Mouse (Mus musculus) frontal cortex, adult 2 months (tissue): ENCODE data around the gene Igf2r. TPM values are rescaled to one million over a fixed set of nuclear protein-coding genes. Genes with fewer than 3 reads are reported as not detected.

ENCODE experiments used
- DNase-seq, 2 experiments: peaks; one replicate each; pipeline ENCODE4 v3.0.0; 2022; ENCODE audit warnings: low spot score in 1 of 2; ENCODE audit errors: extremely low spot score in 1 of 2
- polyA plus RNA-seq: library from polyadenylated mRNA; depleted of rRNA; stranded (reverse); fragments of >200 nt; gene quantifications from 2 replicates; pipeline ENCODE4 v1.2.3, GENCODE M21; 2012

The Igf2r gene
- polyA plus RNA-seq, 1 experiment = 14.8 TPM

DNA sequence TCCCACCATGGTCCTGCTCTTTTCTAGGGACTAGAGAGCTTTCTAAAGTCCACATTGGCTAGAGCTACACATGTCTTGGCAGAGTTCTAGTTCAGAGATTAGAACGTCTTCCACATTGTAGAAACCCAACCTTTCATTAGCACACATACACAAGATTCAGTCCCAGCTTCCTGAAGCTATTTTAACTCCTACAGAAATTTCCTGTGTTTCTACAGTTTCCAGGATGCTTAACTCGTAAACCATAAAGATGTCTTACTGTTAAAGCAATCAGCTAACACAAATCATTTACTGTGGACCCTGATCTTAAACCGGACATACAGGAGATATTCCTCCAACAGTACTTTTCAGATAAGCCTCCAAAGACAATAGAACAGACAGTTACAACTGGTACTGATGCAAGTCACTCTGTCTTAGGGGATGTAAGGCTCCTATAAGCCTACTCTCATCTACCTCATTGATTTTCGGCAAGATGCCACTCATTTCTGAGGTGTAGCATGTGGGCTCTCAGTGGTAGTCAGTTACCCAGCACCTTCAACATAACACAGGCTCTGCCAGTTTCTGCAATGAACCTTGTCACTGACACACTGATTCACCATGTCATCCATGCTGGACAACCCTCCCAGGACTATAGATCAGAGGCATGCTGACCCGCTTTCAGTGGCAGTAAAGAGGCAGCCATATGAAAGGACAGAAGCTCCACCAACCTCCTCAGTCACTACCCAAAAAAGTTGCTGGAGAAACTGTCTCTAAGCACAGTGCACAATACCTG is 48.2 kb downstream of the Igf2r start:
- DNase-seq = no peak

DNA sequence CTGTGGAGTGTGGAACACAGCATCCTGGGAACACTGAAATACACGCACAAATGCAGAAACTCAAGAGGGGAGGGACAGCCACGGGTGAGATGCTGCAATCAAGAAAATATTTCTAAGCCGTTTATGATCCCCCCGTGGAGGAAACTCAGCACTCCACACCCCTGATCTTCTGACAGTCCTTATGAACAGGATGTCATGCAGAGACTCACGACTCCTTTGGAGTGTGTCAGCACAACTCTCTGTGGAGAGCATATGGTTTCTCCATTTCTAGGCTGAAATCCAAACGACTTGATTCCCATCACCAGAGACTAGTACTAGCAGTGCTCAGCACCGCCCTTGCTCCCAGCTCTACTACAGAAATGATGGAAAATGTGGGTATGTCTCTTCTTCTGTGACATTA is 51.2 kb downstream of the Igf2r start:
- DNase-seq = peak in 1 of 2 experiments; percentile 40

DNA sequence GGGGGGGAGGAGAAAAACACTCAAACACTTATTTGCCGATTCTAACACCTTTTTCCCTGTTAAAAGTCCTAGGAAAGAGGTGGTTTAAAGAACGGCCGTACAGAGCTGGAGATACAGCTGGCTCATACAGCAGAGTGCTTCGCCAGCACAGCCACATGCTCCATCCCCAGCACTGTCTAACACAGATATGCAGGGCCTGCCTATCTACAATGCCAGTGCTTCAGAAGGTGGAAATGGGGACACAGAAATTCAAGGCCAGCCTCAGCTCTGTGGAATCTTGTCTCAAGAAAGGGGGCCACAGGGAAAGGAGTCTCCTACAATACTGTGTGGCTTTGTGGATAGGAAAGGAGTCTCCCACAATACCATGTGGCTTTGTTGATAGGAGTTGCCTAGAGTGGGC is 52.0 kb downstream of the Igf2r start:
- no peak for DNase-seq

DNA sequence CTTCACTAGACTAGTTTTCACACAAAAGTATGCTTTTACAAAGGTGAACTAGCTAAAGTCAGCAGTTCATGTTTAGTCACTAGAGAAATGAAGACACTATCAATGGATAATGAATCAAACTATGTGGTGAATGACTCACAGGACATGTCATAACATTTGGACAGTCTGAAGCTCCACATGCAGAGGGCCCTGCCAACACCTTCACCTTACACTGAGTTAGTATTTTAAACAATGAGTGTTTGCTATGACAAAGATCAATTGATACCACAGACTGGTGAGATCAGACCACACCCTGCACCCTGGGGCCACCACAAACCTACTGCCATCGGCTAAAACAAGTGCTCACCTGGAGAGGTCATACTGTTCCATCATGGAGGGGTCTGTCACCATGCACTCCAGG is 54.4 kb downstream of the Igf2r start:
- no peak for DNase-seq

DNA sequence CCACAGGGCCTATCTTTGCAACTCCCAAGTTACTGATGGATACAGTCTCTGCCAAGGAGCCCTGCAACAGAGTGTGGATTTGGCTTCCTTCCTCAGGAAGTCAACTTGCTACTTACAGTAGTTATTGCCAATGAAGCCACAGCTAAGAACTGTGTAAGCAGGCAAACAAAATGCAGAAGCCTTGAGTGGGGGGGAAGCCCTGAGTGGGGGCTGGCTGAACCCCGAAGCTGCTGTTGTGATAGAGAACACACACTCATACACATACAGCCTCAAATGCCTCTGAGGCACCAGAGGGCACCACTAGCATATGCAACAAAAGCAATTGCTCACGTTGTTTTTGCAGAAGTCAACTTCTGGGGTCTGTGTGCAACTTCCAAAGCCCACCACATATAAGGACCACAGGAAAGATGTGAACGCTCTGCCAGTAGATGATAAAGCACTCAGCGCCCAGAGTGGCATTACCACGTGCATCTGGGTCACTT is 55.3 kb downstream of the Igf2r start:
- no peak for DNase-seq

DNA sequence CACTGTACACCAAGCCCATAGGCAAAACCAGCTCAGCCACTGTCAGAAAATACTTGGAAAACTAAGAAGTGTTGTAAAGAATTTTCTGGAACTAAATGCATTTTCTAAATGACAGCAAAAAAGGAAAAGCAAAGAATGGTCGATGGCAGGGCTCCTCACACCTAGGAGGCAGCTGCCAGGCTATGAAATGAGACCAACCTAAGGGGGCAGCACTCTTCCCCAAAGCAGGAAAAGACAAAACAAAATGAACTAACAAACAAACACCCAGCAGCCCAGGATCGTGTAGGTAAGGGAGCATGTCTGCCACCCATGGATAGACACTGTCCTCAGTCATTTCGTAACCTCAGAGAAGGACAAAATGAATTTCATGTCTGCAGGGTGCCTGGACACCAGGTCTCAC is 56.5 kb downstream of the Igf2r start:
- no peak for DNase-seq

DNA sequence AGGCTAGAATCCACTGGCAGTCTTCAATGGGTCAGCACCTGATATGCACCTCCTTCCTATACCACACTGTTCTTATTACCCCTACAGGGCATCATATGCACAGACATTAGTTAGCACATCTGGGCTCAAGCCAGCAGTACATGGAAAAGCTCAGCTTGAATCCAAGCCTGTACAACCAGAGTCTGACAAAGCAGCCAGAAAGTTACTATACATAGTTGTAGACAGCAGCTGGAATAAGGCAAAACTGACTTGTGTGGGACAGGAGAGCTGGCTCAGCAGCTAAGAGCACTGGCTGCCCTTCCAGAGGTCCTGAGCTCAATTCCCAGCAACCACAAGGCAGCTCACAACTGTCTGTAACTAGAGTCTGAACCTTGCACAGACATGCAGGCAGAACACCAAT is 57.3 kb downstream of the Igf2r start:
- no peak for DNase-seq

DNA sequence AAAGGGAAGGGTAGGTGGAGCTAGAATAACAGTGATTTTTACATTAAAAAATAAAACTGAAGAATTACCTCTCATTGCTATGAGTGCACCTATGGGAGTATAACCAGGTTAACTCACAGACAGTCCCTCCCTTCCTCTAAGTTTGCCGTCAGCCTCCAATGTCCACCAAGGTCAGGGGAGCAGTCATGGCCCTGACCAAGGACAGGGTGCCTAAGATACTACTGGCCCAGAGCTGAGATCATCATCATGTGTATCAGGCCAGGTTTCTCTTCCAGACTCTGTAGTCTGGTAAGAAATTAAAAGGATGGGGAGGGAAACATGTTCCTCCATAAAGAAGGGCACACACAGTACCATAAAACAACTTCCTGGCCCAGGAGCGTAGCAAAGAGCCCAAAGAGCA is 58.5 kb downstream of the Igf2r start:
- DNase-seq = no peak

DNA sequence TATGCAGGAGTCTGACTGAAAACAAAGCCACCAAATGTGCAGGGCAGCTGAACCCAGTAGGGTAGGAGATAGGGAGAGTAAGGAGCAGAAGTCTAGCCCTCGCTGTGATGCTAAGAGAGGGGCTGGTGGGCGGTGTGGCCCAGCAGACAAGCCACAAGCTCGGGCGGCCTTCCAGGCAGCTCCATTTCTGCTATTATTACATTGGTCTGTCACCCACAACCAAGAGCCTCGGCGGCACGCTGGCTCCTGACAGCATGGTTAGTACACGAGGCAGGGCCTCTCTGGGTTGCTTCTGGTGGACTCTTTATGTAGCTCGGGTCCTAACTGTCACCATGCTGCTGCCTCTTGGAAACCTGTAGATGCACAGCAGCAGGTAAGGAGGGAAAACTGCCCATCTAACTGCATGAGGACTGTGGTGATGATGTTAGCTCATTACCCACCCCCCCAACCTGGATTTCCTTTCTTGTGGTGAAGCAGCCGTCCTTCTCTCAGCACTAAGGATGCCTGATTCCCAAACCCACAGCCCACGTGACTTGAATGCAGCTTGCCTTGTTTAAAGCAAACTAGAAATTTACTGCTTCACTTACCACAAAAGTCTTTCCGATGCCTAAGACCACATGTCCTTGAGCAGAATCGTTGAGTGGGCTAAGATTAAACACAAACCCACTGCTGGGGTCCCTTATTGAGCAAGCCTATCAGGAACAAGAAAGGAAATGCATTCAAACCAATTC is 59.2 kb downstream of the Igf2r start:
- peak; percentile 41 to 54 for DNase-seq

DNA sequence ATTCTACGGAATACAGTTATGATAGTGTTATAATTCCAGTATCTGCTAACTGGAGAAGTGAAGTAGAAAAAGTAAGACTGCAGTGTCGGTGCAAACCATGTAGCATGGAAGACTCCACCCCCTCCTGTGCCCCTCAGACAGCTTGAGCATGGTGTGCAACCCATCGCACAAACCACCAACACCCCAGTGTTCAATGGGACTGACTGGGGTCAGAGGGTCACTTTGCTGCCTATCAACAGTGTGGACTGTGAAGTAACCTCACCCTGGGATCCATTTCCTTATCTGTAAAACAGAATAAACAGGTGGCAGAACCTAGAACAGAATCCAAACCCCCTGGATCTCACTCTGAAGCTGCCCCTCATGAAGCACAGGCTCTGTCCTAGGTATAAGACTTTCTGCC is 61.1 kb downstream of the Igf2r start:
- DNase-seq = no peak

DNA sequence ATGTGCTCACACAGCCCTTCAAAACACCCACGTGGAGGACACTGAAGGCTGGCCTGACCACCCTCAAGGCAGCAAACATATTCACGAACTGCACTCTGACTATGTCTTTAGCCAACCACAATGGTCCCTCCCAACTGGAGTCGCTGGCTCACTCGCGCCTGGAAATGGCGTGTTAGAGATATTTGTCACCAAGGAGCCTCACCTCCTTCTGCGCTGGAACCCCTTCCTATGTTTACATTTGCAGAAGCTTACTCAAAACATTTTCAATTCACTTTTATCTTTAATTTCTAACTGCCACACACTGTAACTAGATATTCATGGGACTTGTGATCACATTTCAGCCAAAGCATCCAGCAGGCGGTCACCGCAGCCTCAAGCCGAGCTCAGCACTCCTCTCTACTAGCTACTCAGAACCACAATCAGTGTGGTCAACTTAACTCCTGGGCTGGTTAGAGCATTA is 62.8 kb downstream of the Igf2r start:
- DNase-seq = no peak

DNA sequence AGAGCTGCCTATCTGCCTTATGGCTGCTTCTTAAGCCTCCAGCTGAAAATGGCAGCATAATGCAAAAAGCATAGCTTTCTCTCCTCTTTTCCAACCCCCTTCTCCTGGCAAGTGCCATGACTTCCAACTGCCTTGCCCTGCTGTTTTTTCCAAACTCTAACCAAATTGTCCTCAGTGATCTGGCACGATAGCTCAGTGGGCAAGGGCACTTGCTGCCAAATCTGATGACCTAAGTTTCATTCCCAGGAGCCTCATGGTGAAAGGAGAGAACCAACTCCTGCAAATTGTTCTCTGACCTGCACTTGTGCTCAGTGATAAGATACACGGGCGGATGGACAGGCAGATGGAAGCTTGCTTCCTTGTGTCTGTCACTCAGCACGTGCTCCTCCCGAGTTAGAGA is 66.6 kb downstream of the Igf2r start:
- no peak for DNase-seq

DNA sequence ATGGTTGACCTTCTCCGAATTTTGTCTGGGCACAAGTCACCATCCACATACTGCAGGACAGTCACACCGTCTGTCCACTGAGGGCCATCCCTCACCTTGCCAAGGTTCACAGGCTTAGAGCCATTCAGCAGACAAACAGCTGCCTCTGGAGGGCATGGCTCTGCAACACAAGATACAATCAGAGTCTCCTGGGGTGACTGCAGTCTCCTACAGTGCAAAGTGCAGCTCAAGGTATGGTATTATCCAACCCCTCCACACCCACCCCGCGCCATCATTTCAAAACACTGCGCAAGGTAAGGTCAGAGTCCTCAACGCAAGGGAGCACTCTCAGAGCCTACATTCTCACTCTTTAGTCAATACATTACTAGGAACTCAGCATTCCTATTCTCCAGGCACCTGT is 69.1 kb downstream of the Igf2r start:
- DNase-seq = no peak

DNA sequence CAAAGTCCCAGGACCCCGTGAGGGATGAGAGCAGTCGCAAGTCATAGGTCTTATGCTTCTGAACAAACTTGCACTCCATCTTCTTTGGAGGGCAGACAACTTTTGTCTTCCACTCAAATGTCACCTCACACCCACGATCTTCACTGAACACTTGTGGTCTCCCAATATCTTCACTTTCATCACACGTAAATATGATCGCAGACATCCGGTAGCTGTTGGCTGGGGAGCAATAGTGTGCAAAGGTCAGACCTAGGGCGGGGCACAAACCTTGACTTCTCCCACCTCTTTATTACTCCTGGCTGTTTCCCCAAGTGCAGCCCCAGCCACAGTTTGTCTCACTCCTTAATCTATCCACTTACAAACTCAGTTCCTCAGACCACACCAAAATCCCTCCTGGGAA is 77.6 kb downstream of the Igf2r start:
- no peak for DNase-seq

DNA sequence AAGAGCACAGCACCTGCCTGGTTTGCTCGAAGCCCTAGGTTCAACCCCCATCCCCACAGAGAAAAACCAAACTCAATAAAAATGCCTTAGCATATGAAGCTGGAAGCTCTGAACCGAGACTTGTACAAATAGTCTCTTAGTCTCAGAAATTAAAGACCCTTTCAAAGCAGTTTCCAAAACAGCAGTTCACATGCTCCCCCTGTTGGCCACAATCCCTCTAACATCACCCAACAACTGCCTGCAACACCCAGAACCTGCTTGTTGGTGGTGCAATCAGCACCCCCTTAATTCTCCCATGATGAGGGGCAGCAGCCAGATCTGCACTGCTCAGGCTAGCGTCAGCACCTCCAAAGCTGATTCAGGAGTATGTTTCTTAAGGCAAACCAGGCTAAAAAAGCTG is 79.9 kb downstream of the Igf2r start:
- peak in 1 of 2 experiments; percentile 45 for DNase-seq

DNA sequence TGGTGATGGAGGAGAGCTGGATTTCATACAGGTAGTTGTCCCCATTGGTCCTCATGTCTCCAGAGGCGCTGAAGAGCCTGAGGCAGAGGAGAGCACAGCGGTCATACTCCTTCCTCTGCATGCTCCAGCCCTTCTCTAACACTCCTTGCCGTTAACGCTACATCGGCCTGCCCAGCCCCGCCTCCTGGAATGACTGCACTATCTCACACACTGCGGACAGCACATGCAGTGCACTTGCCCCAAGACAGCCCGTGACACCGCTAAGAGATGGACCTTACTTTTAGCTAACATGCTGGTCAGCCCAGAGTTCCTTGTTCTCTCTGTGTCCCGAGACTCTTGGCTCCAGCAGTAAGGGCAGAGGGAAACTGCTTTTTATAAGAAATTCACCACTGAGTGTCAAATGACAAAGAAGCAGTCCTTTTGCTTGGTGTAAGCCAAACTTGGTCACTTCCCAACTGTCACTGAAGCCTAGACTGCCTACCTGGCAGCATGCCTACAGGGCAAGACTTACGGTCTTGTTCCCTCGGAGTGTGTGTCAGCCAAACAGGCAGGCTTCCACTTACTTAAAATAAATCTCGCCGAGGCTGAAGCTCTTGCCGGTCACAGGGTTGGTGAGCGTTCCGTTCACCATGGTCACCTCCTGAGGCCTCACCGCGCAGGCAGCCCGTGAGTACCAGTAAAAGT is 80.9 kb downstream of the Igf2r start:
- peak in 1 of 2 experiments; percentile 27 for DNase-seq

DNA sequence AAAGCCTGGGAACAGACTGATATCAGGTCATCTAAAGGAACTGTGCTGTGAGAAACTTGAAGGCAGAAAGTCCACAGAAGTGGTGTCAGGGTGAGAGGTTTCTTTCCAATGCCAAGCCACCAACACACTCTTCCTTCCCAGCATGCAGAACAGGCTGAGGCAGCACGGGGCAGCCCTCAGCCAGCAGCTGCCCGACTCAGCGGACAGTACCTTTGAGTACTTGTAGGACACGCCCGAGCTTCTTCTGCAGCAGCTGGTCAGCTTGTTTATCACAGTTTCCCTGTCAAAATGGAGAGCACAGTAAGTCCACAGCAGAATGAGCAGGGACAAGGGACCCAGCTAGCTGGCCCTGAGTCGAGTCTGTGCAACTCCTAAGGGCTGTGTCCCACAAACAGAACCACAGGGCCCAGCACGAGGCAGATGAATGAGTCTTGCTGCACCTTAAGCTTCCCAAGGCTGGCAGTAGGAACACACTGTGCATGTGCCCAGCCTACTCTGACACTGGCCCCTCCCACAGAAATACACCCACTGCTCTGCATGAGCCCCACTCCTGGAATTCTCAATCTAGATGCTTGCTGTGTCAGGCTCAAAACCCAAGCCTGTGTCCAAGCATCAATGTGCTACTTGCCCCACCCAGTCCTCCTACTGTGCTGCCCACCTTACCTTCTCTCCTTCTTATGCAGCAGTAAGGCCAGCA is 84.4 kb downstream of the Igf2r start:
- DNase-seq = peak in 1 of 2 experiments; percentile 8

DNA sequence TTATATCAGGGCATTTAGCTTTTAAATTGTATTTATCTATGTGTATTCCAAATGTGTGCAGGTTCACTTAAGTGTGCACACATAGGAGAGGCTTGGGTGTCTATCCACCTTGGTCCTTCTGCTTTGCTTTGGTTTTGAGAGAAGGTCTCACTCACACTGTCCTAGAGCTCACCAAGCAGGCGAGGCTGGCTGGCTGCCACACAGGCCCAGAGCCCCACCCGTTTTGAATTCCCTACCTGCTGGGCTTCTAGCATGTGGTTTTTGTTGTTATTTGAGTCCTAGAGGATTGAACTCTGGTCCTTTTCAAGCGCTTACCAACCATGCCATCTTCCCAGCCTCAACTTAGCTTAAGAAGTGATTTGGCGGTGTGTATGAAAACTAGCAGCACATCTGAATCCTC is 85.1 kb downstream of the Igf2r start:
- no peak for DNase-seq

DNA sequence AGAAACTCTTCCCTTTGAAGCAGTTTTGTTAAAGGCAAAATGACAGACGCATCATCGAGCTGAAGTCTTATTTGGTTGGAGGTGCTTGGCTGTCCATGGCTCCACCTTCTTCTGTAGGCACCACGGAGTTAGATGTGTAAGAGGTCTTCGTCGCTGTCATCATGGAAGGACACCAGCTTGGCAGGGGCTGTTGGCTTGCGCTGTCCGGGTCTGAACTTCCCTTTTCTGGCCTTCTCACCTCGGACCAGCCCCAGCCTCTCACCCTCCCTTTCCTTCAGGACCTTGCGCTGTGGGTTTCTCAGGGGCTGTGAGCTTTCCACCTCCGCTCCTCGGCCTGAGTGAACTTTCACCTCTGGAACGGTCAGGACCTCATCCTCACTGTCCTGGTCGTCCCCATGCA is 85.9 kb downstream of the Igf2r start:
- no peak for DNase-seq

DNA sequence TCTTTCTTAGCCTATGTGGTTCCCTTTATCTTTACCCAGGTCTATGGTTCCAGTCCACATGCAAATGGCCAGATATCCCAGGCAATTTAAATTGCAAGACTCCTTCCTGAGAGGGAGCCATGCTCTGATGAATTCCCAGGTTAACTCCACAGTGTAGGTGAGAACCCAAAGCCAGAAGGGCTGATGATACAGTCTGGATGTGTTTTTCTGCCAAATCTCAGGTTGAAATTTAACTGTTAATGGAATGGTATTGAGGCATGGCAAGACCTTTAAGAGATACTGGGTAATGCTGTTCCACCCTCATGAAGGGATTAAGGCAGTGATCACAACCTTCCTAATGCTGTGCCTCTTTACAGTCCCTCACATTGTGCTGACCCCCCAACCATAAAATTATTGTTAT is 91.2 kb downstream of the Igf2r start:
- no peak for DNase-seq

DNA sequence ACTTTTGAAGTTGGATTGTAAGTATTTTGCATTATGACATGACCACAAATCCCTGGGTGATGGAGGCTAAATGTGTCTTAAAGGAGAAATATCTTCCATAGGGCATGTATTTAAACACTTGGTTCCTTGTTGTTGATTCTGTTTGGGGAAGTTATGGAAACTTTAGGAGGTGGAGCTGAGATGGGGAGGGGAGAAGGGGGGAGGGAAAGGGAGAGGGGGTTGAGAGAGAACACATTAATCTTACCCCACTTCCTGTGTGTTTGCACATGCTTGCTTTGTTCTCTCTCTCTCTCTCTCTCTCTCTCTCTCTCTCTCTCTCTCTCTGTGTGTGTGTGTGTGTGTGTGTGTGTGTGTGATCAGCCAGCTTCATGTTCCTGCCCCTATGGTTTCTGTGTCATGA is 92.3 kb downstream of the Igf2r start:
- DNase-seq = no peak
